Mouse (Mus musculus) kidney, adult 11 months (tissue): ENCODE measurements around the gene Arid3a.

ENCODE experiments used
- DNase-seq: peaks from one replicate; pipeline ENCODE4 v3.0.0; 2022

Gene Arid3a

DNA sequence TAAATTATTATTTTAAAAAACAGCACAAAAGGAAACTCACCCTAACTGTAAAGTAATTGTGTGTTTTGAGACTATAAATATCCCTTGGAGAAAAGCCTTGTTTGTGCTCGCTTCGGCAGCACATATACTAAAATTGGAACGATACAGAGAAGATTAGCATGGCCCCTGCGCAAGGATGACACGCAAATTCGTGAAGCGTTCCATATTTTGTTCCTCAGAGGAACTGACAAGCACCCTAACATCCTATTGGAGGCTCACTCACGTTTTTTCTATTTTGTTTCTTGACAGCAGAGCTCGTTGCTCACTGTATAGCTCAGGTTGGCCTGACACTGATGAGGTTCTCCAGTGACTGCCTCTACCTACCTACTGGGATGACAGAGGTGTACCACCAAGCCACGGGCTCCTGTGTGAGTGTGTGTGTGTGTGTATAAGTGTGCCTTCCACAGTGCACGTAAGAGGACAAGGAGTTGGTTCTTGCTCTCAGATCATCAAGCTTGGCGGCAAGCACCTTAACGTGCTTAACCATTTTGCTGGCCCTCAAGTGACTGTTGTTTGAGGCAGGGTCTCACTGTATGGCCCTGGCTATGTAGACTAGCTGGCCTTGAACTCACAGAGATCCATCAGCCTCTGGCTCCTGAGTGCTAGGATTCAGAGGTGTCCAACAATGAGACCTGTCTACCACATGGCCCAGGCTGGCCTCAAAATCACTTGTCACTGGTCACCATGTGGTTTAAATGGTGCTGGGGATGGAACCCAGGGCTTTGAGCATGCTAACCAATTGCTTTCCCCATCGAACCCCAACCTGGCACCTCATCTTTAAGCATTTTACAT, 17.5 kb upstream of the Arid3a start:
- no peak for DNase-seq

DNA sequence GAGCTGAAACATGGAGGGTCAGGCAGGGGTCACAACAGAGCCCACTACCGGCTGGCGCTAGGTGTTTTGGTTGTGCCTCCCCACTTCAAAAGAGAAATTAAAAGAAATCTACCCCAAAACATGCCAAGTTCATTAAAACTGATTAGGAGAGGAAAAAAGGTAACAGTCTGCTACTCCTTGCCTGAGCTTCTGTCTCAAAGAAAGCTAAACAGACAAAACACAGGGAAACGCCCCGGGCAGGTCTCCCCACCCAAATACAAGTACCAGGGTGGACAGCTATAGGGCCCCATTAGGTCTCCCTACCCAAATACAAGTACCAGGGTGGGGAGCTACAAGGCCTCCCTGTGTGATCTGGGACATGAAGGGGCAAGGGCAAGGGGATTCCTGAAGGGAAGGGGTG, 16.3 kb upstream of the Arid3a start, which contains the start of gene Gm26602:
Gm26602 (plus strand) TSS at position 301 of the 400 bp plus-strand sequence.
- DNase-seq, result no peak

- DNase-seq, result no peak
These were observed 14.4 kb upstream of the Arid3a start for GRCm38 (mm10) chr10:79912412-79912811.

- no peak for DNase-seq
These were observed 12.5 kb upstream of the Arid3a start for GRCm38 (mm10) chr10:79914131-79914947.

GRCm38 (mm10) chr10:79914948-79915596, 11.8 kb upstream of the Arid3a start:
- no peak for DNase-seq

- peak; percentile 28 for DNase-seq
These were observed 10.8 kb upstream of the Arid3a start for GRCm38 (mm10) chr10:79916081-79916480.

- DNase-seq, result peak; percentile 77
These were observed 9.9 kb upstream of the Arid3a start, which contains the start of gene Kiss1r for GRCm38 (mm10) chr10:79916808-79917531. Gene Kiss1r, plus strand, starts transcription at chr10:79916971.

- no peak for DNase-seq
These were observed 9.2 kb upstream of the Arid3a start for GRCm38 (mm10) chr10:79917532-79918100.

GRCm38 (mm10) chr10:79918231-79919078, 8.4 kb upstream of the Arid3a start:
- no peak for DNase-seq

DNA sequence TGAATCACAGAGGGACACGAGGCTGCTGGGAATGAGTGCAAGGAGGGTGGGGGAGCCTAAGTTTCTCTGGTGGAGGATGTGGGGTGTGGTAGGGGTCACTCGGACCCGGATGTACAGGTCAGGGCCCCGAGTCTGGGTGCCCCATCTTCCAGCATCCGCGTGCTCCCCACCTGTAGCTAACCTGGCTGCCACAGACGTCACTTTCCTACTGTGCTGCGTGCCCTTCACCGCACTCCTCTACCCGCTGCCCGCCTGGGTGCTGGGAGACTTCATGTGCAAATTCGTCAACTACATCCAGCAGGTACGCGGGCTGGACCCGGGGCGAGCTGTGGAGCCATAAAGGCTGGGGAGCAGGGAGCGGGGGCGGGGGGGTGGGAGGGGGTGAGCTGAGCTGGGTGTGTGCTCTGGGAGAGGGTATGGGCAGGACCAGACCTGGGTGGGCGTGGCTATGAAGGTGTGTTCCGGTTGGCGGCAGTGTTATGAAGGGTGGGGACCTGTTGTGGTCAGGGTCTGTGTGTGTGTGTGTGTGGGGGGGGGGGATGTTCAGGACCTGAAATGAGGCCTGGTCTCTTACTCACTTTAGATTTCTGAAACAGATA, 7.5 kb upstream of the Arid3a start:
- peak; percentile 29 for DNase-seq

GRCm38 (mm10) chr10:79920056-79920890, 6.6 kb upstream of the Arid3a start:
- DNase-seq, result peak; percentile 11

- DNase-seq, result no peak
These were observed 5.8 kb upstream of the Arid3a start, which contains the start of gene R3hdm4 for GRCm38 (mm10) chr10:79920958-79921535. Gene R3hdm4, minus strand, starts transcription at chr10:79921208.

DNA sequence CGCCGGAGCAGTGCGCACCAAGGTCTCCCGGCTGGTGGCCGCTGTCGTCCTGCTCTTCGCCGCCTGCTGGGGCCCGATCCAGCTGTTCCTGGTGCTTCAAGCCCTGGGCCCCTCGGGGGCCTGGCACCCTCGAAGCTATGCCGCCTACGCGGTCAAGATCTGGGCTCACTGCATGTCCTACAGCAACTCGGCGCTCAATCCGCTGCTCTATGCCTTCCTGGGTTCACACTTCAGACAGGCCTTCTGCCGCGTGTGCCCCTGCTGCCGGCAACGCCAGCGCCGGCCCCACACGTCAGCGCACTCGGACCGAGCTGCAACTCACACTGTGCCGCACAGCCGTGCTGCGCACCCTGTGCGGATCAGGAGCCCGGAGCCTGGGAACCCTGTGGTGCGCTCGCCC, 5.3 kb upstream of the Arid3a start:
- DNase-seq, result no peak

DNA sequence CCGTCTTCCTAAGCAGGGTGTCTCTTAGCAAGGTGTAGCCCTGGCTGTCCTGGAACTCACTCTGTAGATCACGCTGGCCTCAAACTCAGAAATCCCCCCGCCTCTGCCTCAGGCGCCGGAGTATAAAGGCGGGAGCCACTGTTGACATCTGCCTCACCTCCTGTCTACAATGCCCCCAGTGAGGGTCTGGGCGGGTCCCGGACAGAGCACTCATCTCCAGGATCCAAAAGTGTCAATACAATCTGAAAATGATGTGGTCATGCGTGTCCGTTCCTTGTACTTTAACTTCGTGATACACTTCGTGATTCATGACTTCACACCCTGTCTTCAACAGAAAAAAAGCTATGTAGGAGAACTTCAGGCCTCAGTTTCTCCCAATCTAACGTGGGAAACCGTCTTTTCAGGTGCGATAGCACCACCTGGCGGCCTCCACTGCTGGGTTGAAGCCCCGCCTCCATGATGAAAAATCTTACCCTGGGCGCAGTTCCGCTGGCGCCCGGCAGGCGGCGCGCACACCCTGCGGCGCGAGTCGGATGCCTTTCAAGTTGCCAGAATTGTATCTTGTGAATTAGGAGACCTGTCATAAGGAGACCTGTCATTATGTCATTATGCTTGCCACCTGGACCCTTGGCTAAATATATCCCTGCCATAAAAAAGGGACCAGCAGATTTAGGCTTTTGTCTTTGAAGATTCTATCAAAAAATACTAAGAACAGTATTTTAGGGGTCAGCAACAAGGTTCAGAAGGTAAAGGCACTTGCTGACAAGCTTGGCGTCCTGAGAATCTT, 1.7 kb upstream of the Arid3a start:
- DNase-seq, result peak; percentile 87

DNA sequence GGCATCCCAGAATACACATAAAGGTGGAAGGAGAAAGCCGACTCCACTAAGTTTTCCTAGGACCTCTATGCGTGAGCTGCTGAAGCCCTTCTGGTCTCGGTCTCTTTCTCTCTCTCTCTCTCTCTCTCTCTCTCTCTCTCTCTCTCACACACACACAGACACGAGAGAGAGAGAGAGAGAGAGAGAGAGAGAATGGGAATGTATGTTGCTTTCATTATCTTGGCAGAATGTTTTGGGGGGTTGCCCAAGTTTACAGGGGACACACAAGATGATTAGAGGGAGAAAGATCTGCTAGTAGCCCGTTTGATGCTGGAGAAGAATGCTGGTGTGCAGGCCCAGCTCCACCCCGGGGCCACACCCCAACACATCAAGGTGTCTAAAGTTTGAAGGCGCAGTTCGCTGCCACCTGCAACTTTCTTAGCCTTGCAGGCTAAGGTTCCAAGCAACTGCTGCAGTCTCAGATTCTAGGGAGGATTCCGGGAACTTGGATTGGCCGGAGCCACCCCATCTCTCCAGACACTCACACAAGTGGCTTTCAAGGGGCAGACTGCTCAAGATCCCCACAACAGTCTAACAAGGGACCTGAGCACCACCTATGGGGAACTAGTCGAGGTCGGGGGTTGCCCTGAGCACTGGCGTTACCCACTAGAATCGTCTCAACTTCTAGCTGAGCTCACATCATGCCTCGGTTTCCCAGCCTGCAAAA, 905 bp upstream of the Arid3a start:
- no peak for DNase-seq

GRCm38 (mm10) chr10:79927324-79928029, 634 bp downstream of the Arid3a start:
- peak; percentile 57 for DNase-seq

DNA sequence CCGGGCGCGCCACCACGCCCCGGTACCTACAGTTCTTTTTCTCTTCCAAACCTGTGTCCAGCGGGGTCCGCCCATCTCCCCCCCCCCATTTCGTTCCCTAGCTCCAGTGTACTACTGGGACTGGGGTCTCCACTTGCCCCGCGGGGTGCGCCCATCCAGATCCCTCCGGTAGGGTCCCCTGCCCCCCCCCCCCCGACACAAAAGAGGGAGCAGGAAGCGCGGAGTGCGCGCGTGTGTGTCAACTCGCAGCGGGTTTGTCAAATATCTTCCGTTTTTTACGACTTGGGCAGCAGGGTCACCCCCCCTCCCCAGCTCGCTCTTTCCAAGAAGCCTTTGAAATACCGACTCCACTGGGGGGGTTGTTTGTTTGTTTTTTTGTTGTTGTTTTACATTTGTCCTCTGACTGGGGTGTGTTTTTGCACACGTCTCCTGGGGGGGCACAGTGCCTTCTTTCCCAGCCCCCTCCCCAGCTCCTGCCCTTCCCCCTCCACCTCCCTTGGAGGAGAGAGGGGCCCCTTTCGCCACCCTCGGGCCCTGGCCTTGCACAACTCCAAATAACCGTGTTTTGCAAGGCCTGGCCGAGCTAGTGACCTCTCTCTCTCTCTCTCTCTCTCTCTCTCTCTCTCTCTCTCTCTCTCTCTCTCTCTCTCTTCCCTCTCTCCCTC, 1.3 kb downstream of the Arid3a start:
- DNase-seq, result no peak
